Mouse (Mus musculus): ENCODE results near the gene Nanos3.

DNA sequence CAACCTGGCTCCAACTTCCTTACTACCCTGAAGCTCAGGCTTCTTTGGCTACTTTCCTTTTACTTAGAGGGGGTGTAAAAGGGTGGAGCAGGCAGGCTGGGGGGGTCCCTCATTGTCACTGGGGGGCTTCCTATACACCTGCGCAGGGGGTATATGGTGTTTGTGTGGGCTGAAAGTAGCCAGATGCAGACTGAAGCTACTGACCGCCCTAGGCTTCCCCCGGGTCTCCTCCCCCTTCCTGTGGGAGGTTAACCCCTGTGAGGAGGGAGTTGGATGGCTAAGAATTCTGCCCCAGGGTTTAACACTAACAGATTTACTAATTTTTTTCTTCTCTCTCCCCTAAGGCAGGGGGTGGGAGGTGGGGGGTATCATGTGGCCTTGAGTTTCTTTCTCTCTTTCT is 8.5 kb downstream of the Nanos3 start:
- TF ChIP-seq CTCF (IDR thresholded peaks at IDR 0.05; ENCODE audit: insufficient read depth, low read depth, low read length) (no peak), POLR2A (IDR thresholded peaks at IDR 0.05; ENCODE audit: insufficient read depth, low read depth, low read length) (no peak)
